8 mouse cellular contexts compared by ENCODE assay signal in the genomic region with DNA sequence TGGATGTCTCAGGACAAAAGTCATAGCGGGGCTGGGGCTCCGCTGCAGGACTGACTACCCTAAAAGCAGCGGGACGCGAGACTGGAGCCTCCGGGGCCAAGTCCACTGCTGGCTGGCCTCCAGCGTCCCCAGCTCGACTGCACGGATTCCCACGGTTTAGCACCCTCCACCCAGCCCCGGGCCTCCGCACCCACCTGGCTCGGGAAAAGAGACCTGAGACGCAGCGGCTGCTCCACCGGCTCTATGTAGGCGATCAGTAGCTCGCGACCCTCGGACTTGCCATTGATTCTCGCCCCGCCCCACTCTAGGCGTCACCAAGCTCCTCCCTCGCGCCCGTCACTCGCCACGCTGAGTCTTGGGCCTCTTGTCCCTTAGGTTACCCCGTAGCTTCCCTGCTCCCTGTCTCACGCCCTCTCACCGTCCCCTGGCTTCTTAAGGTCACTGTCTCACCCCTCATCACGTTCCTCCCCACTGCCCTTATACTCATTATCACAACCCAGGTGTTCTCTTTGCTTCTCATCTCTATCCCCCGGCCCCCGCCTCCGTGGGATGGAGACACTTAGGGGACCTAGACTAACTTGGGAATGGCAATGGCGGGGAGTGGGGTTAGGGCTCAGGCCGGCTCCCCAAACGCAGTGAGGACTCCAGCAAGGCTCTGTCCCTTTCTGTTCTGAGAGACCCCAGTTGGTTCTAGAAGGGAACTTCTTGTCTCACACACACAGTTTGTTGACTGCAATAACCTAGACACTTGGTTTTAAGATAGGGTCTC. TPM values are rescaled to one million over a fixed set of nuclear protein-coding genes. Genes with fewer than 3 reads are reported as not detected.
A peak's percentile ranks its signal among the peaks of the same experiment; 100 is the strongest.
DNase-seq lines count a peak whose midpoint lies in the region; ATAC-seq and TF ChIP-seq lines count a peak whose summit lies in the region.

No protein-coding gene starts in this region.

- peaks cover 24% of the 10 kb centered on the region for H3K36me3 ChIP-seq in embryonic facial prominence, embryonic 12.5 days
- no peaks in the 10 kb centered on the region for H3K36me3 ChIP-seq in kidney, adult 2 months (ENCODE audit: control insufficient read depth, insufficient read depth, low read length)
- peaks cover 26% of the 10 kb centered on the region for H3K36me3 ChIP-seq in limb, embryonic 12.5 days
- peaks cover 24% of the 10 kb centered on the region for H3K36me3 ChIP-seq in midbrain, embryonic 14.5 days (ENCODE audit: control insufficient read depth, insufficient read depth, low read length)

- 2% methylated on average over 38 of the region's 38 CpGs for WGBS in embryonic facial prominence, embryonic 12.5 days
- whole genome bisulfite sequencing in kidney, adult 2 months = 1% methylated on average over 38 of the region's 38 CpGs
- 2% methylated on average over 38 of the region's 38 CpGs for WGBS in limb, embryonic 12.5 days
- 1% methylated on average over 38 of the region's 38 CpGs for WGBS in midbrain, embryonic 14.5 days

- no peak for TF ChIP-seq CTCF in kidney, adult 2 months (conservative IDR thresholded peaks at IDR 0.05; ENCODE audit: insufficient read depth, insufficient read length, low read depth, low read length)

- H3K4me1 ChIP-seq in embryonic facial prominence, embryonic 12.5 days = peaks cover 5% of the 10 kb centered on the region; the same call in 1 of the 2 replicates
- H3K4me1 ChIP-seq in kidney, adult 2 months (ENCODE audit: control insufficient read depth, insufficient read depth, low read length) = peaks cover 16% of the 10 kb centered on the region
- peaks cover 15% of the 10 kb centered on the region for H3K4me1 ChIP-seq in limb, embryonic 12.5 days (replicated peaks)
- H3K4me1 ChIP-seq in midbrain, embryonic 14.5 days (ENCODE audit: control insufficient read depth, insufficient read depth, low read length) = peaks cover 2% of the 10 kb centered on the region; the same call in 1 of the 2 replicates

- DNase-seq in 3T3-L1 (ENCODE audit: low read depth, low spot score) = peak; percentile 91
- DNase-seq in adrenal gland, postnatal 36 days = peak; percentile 94 to 95
- peak; percentile 94 to 96 for DNase-seq in heart, adult 18-20 months
- DNase-seq in kidney, adult 2 months = peak; percentile 96
- peak; percentile 94 for DNase-seq in midbrain, embryonic 14.5 days
- peak; percentile 73 for DNase-seq in spleen, adult 12 weeks (ENCODE audit: low spot score)

- H3K4me2 ChIP-seq in embryonic facial prominence, embryonic 12.5 days (replicated peaks) = peak overlapping the region; percentile 70
- peak overlapping the region; percentile 72 for H3K4me2 ChIP-seq in limb, embryonic 12.5 days
- peak overlapping the region; percentile 72 for H3K4me2 ChIP-seq in midbrain, embryonic 14.5 days (ENCODE audit: low read length)

- H3K9me3 ChIP-seq in embryonic facial prominence, embryonic 12.5 days = no peaks in the 10 kb centered on the region
- no peaks in the 10 kb centered on the region for H3K9me3 ChIP-seq in limb, embryonic 12.5 days
- no peaks in the 10 kb centered on the region for H3K9me3 ChIP-seq in midbrain, embryonic 14.5 days (ENCODE audit: control insufficient read depth, low read length)

- no peaks in the 10 kb centered on the region for H3K27me3 ChIP-seq in embryonic facial prominence, embryonic 12.5 days
- H3K27me3 ChIP-seq in kidney, adult 2 months (replicated peaks; ENCODE audit: control insufficient read depth, insufficient read depth, low read length) = no peaks in the 10 kb centered on the region
- H3K27me3 ChIP-seq in limb, embryonic 12.5 days = no peaks in the 10 kb centered on the region
- no peaks in the 10 kb centered on the region for H3K27me3 ChIP-seq in midbrain, embryonic 14.5 days (ENCODE audit: control insufficient read depth, insufficient read depth, low read length)

- peak; percentile 69 for TF ChIP-seq POLR2A in kidney, adult 2 months (IDR thresholded peaks at IDR 0.05; ENCODE audit: low read depth, low read length)

- H3K9ac ChIP-seq in embryonic facial prominence, embryonic 12.5 days = peak overlapping the region; percentile 75
- peak overlapping the region; percentile 76 for H3K9ac ChIP-seq in limb, embryonic 12.5 days (replicated peaks)
- H3K9ac ChIP-seq in midbrain, embryonic 14.5 days (replicated peaks; ENCODE audit: low read length) = peak overlapping the region; percentile 82

- peak overlapping the region; percentile 79 for H3K4me3 ChIP-seq in embryonic facial prominence, embryonic 12.5 days
- H3K4me3 ChIP-seq in kidney, adult 2 months (ENCODE audit: insufficient read depth, low read depth, low read length) = peak overlapping the region; percentile 62
- peak overlapping the region; percentile 76 for H3K4me3 ChIP-seq in limb, embryonic 12.5 days (replicated peaks)
- H3K4me3 ChIP-seq in midbrain, embryonic 14.5 days (replicated peaks; ENCODE audit: low read depth, low read length) = peak overlapping the region; percentile 72

- peak; percentile 92 for ATAC-seq in embryonic facial prominence, embryonic 12.5 days (ENCODE audit: insufficient number of reproducible peaks, insufficient read depth, low FRiP score, low TSS enrichment)
- peak; percentile 91 for ATAC-seq in limb, embryonic 12.5 days (ENCODE audit: insufficient number of reproducible peaks, insufficient read depth, low FRiP score, low TSS enrichment, low read depth)
- peak; percentile 95 for ATAC-seq in midbrain, embryonic 14.5 days (ENCODE audit: low FRiP score, low TSS enrichment)

- H3K27ac ChIP-seq in embryonic facial prominence, embryonic 12.5 days = peak overlapping the region; percentile 47
- peak overlapping the region; percentile 92 for H3K27ac ChIP-seq in kidney, adult 2 months (ENCODE audit: insufficient read depth, low read depth, low read length)
- H3K27ac ChIP-seq in limb, embryonic 12.5 days = peak overlapping the region; percentile 72
- peak overlapping the region; percentile 55; the same call in 1 of the 2 replicates for H3K27ac ChIP-seq in midbrain, embryonic 14.5 days (replicated peaks; ENCODE audit: low read depth, low read length)

RNA-seq across cellular contexts. Expression of a gene that starts 1.1 kb away (rescaled TPM):
- total RNA-seq in adrenal gland, postnatal 36 days (2021) = 10 to 100 TPM; 12.3 to 15.6 TPM
- polyA plus RNA-seq in embryonic facial prominence, embryonic 12.5 days (2016; fragmentation: Nextera tagmentation; extraction: Ambion mirVana) = 11.1 and 14.2 TPM in 2 replicates
- 1 to 10 TPM; 3.4 to 4.0 TPM for total RNA-seq in heart, adult 18-20 months (2021)
- polyA plus RNA-seq in kidney, adult 2 months (2012; rRNA removed) = 23.7 and 24.0 TPM in 2 replicates
- polyA plus RNA-seq in limb, embryonic 12.5 days (2016; fragmentation: Nextera tagmentation; extraction: Ambion mirVana) = 13.2 and 13.4 TPM in 2 replicates
- polyA plus RNA-seq in midbrain, embryonic 14.5 days (2014; fragmentation: Nextera tagmentation; extraction: Ambion mirVana) = 12.8 and 14.1 TPM in 2 replicates

RNA-seq across cellular contexts. Expression of a gene that starts 17.6 kb away (rescaled TPM):
- total RNA-seq in adrenal gland, postnatal 36 days (2021) = 10 to 100 TPM; 86.9 to 99.8 TPM
- 76.9 and 78.5 TPM in 2 replicates for polyA plus RNA-seq in embryonic facial prominence, embryonic 12.5 days (2016; fragmentation: Nextera tagmentation; extraction: Ambion mirVana)
- total RNA-seq in heart, adult 18-20 months (2021) = 10 to 100 TPM; 75.4 to 87.1 TPM
- polyA plus RNA-seq in kidney, adult 2 months (2012; rRNA removed) = 194 and 206 TPM in 2 replicates
- 75.9 and 80.4 TPM in 2 replicates for polyA plus RNA-seq in limb, embryonic 12.5 days (2016; fragmentation: Nextera tagmentation; extraction: Ambion mirVana)
- 69.3 and 78.8 TPM in 2 replicates for polyA plus RNA-seq in midbrain, embryonic 14.5 days (2014; fragmentation: Nextera tagmentation; extraction: Ambion mirVana)

RNA-seq across cellular contexts. Expression of a gene that starts 22.3 kb away (rescaled TPM):
- total RNA-seq in adrenal gland, postnatal 36 days (2021) = 1 to 10 TPM; 3.0 to 6.1 TPM
- polyA plus RNA-seq in embryonic facial prominence, embryonic 12.5 days (2016; fragmentation: Nextera tagmentation; extraction: Ambion mirVana) = 2.9 and 3.3 TPM in 2 replicates
- under 1 TPM in 1 of 2 experiments, not detected in 1; 0.23 TPM for total RNA-seq in heart, adult 18-20 months (2021)
- polyA plus RNA-seq in kidney, adult 2 months (2012; rRNA removed) = 51.1 and 52.4 TPM in 2 replicates
- 1.1 and 1.5 TPM in 2 replicates for polyA plus RNA-seq in limb, embryonic 12.5 days (2016; fragmentation: Nextera tagmentation; extraction: Ambion mirVana)
- polyA plus RNA-seq in midbrain, embryonic 14.5 days (2014; fragmentation: Nextera tagmentation; extraction: Ambion mirVana) = 0.32 and 0.43 TPM in 2 replicates

RNA-seq across cellular contexts. Expression of a gene that starts 22.7 kb away (rescaled TPM):
- 10 to 100 TPM; 48.7 to 52.0 TPM for total RNA-seq in adrenal gland, postnatal 36 days (2021)
- polyA plus RNA-seq in embryonic facial prominence, embryonic 12.5 days (2016; fragmentation: Nextera tagmentation; extraction: Ambion mirVana) = 89.1 and 92.8 TPM in 2 replicates
- total RNA-seq in heart, adult 18-20 months (2021) = 10 to 100 TPM; 17.7 to 19.5 TPM
- 15.6 and 19.7 TPM in 2 replicates for polyA plus RNA-seq in kidney, adult 2 months (2012; rRNA removed)
- 95.3 and 96.9 TPM in 2 replicates for polyA plus RNA-seq in limb, embryonic 12.5 days (2016; fragmentation: Nextera tagmentation; extraction: Ambion mirVana)
- polyA plus RNA-seq in midbrain, embryonic 14.5 days (2014; fragmentation: Nextera tagmentation; extraction: Ambion mirVana) = 50.9 and 63.5 TPM in 2 replicates

RNA-seq across cellular contexts. Expression of a gene that starts 23.0 kb away (rescaled TPM):
- total RNA-seq in adrenal gland, postnatal 36 days (2021) = under 1 TPM; 0.36 to 0.56 TPM
- polyA plus RNA-seq in embryonic facial prominence, embryonic 12.5 days (2016; fragmentation: Nextera tagmentation; extraction: Ambion mirVana) = 0.45 and 0.99 TPM in 2 replicates
- total RNA-seq in heart, adult 18-20 months (2021) = not detected
- 0.17 and 0.20 TPM in 2 replicates for polyA plus RNA-seq in kidney, adult 2 months (2012; rRNA removed)
- 0.73 and 0.93 TPM in 2 replicates for polyA plus RNA-seq in limb, embryonic 12.5 days (2016; fragmentation: Nextera tagmentation; extraction: Ambion mirVana)
- polyA plus RNA-seq in midbrain, embryonic 14.5 days (2014; fragmentation: Nextera tagmentation; extraction: Ambion mirVana) = 0.78 and 1.6 TPM in 2 replicates

Comparison
In these comparisons a context has a peak if more than half of its experiments do, and no peak if none do; other contexts are left out.
1. Peak in every context shown above with its lines: DNase-seq, ATAC-seq, H3K4me3 ChIP-seq and H3K27ac ChIP-seq.
2. RNA of a gene that starts 22.3 kb away (polyA plus RNA-seq): 51.1 to 52.4 TPM in kidney, adult 2 months; 2.9 to 3.3 TPM in embryonic facial prominence, embryonic 12.5 days, 1.1 to 1.5 TPM in limb, embryonic 12.5 days and 0.32 to 0.43 TPM in midbrain, embryonic 14.5 days; every median in the first group is over 10 times any median in the second.